Mouse (Mus musculus) Patski (cell line): Measurements from ENCODE around the gene Chn1. TPM values are rescaled to one million over a fixed set of nuclear protein-coding genes. Genes with fewer than 3 reads are reported as not detected.

Experiments
- ATAC-seq: fragments of 100-300 bp; one replicate; pipeline ENCODE4 v1.8.0; 2021
- CTCF ChIA-PET: fragments of 350-600 bp; sonication (Branson Sonifier 250); formaldehyde crosslinking; loops from one replicate; lab custom pipeline; 2022; ENCODE audit warnings: inconsistent platforms; lab: Charles Lee
- POLR2A ChIA-PET: fragments of 350-600 bp; sonication (Branson Sonifier 250); formaldehyde crosslinking; loops from one replicate; lab custom pipeline; 2022; ENCODE audit warnings: antibody characterized with exemption, inconsistent platforms; lab: Charles Lee
- DNase-seq: peaks from one replicate; pipeline ENCODE4 v3.0.0-alpha.2; 2011; ENCODE audit warnings: low read depth, low spot score
- H3K27me3 ChIP-seq: fragments of 371-371 bp; one replicate; pipeline ENCODE4 v1.5.1; 2021
- CTCF ChIP-seq: fragments of 100-300 bp; IDR thresholded peaks from one replicate; pipeline ENCODE4 v1.5.1; 2021
- in situ Hi-C: fragments of 300-500 bp; cut with MboI; formaldehyde crosslinking; loops from 3 replicates; pipeline ENCODE4 v1.11.1; 2018; ENCODE audit warnings: low pct_unique_long_range_greater_than_20kb, mixed read lengths
- polyA plus RNA-seq: library from polyadenylated mRNA; unstranded; gene quantifications from one replicate; pipeline ENCODE4 v1.2.3, GENCODE M21; 2021

The Chn1 gene
- polyA plus RNA-seq, 1 experiment from 2014 or later, result 14.5 TPM

DNA sequence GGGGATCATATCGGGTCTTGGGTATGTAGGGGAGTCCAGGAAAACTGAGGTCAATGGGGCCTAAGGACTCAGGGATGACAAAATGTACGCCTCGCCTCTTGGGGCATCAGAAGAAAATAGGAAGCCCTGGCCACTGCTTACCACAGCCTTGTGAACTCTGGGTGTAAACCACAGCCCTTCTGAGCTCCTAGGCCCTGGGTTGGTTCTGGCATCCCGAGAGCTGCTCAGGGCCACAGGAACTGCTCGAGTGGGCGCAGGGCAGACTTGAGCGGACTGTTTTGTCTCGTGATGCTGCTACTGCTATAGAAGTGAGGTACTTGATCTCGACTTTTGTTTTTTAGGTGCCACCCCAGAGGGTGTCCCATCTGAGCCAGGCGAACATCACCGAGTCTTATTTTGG lies 177.4 kb downstream of the Chn1 start:
- DNase-seq (no peak), ATAC-seq (no peak)
- ChIA-PET POLR2A (no interaction called here), CTCF (interaction anchor here (1.1 kb wide), 1 partner anchor 15 kb away, joined by 3 read pairs; no protein-coding TSS in a partner anchor)
- no peak for TF ChIP-seq CTCF
- no peaks in the 10 kb centered on the region for H3K27me3 ChIP-seq
- in situ Hi-C loops, result no loop called here

DNA sequence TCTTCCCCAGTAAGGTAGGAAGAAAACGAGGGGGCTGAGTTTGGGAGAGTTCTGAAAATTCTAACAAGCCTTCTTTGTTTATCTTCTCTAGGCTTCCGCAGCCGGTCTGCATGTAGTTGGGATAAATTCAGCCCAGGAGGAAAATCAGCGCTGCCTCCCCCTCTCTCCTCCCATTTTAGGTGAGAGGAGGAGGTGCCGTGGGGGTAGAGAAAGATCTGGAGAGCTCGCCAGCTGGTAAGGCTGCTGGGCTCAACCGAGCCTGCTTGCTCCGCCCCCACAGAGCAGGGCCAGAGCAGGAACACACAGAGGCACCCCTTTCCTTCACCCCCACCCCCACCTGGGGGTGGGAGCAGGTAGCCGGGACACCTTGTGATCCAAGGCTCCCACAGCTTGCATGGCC lies 178.4 kb downstream of the Chn1 start:
- ATAC-seq, result no peak
- no peak for DNase-seq
- CTCF ChIA-PET, result interaction anchor here (1.1 kb wide), 1 partner anchor 14 kb away, joined by 3 read pairs; no protein-coding TSS in a partner anchor
- POLR2A ChIA-PET, result no interaction called here
- no peaks in the 10 kb centered on the region for H3K27me3 ChIP-seq
- in situ Hi-C loops, result no loop called here
- TF ChIP-seq CTCF, result no peak

DNA sequence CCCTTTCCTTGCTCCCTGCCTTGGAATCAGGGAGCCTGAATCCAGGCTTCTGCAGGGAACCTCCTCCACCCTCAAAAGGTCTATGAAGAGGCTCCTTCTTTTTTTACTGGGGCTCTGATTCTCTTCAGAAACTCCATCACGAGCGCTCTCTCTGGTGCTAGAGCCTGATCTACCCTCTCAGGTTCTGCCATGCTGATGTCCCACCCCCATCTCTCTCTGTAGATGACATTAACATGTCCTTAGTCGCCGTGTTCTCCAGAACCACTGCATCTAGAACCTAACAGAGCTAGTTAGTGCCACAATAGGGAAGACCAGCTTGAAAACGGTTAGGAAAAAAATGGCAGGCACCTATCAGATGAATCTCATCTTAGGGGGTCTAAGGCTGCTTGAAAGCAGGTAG lies 178.8 kb downstream of the Chn1 start:
- no peak for ATAC-seq
- in situ Hi-C loops, result no loop called here
- no peak for TF ChIP-seq CTCF
- H3K27me3 ChIP-seq, result no peaks in the 10 kb centered on the region
- no peak for DNase-seq
- ChIA-PET CTCF (no interaction called here), POLR2A (no interaction called here)

DNA sequence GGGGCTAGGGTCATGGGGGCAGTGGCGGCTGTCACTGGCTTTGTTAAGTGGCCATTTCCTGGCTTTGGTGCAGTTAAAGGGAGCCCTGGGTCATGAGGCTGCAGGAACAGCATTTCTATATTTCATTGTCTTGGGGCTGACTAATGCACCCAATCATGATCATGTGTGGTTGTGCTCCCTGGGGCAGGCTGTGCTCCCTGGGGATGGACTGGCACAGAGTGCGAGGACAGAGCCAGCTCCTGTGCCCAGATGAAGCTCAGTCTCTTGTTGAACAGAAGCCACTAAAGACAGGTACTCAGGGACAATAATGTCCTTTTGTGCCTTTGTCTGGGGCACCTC lies 182.1 kb downstream of the Chn1 start:
- ChIA-PET POLR2A (no interaction called here), CTCF (interaction anchor here (1.0 to 1.5 kb wide), 3 partner anchors 10 to 153 kb away, joined by 3 to 5 read pairs (median 3); no protein-coding TSS in a partner anchor)
- no peak for ATAC-seq
- no peak for DNase-seq
- no peaks in the 10 kb centered on the region for H3K27me3 ChIP-seq
- no peak for TF ChIP-seq CTCF
- in situ Hi-C loops, result no loop called here

DNA sequence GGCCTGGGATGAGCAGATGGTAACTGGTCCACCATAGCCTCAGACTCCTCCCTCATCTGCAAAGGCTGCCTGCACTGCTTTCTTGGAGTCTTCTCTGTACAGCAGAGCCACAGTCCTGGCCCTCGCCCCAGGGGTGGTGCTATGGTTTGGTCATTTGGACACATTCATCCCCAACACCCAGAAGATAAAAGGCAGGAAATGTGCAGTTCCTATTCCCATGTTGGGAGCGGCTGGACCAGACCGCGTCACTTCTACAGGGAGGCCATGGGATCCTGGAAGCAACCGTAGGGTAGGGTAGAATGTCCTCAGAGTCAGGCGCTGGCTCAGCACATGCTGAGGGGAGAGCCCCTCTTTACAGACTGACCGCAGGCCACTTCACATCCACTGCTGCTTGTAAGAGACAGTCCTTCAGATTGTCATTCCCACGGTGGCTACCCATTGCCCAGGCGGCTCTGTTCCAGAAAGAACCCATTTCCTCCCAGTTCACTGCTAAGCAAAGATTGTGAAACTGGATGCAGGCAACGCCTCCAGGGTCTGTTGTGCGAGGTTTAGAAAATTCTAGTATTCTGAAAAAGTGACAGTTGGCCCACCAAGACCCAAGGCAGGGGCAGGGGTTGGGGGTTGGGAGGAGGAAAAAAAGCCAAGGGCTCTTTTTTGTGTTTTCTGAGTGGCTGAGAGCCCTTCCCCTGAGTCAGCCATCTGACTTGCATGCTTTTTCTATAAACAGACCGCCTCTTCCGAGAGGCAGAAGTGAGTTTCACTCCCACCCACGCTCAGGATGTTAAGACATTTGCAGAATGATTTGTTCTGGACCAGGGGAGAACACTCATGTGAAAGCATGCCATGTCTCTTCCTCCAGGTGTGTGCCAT lies 182.7 kb downstream of the Chn1 start:
- ATAC-seq (no peak), DNase-seq (no peak)
- CTCF ChIA-PET, result interaction anchor here (1.5 to 1.8 kb wide), 2 partner anchors 10 to 154 kb away, joined by 5 to 6 read pairs; no protein-coding TSS in a partner anchor
- no peak for TF ChIP-seq CTCF
- POLR2A ChIA-PET, result no interaction called here
- in situ Hi-C loops, result no loop called here
- no peaks in the 10 kb centered on the region for H3K27me3 ChIP-seq

DNA sequence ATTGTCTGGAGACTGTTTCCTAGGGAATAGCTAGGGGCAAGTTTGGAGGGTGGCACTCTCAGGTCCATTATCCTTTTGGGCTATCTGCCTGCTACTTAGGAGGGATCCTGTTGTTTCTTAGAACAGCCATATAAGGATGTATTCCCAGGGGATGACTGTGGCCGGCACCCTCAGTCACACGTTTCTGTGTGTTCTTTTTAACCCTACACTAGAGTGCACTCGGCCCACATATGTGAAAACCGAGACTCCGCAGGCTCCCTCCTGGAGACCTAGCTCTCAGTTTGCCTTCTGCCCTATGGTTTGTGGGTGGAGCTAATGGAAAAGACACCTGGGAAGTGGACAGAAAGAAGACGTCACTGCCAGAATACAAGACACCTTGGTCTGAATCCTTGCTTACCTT lies 183.9 kb downstream of the Chn1 start:
- ChIA-PET CTCF (interaction anchor here (0.6 to 2.0 kb wide), 7 partner anchors 9 to 155 kb away, joined by 3 to 6 read pairs (median 4); no protein-coding TSS in a partner anchor), POLR2A (no interaction called here)
- no peaks in the 10 kb centered on the region for H3K27me3 ChIP-seq
- in situ Hi-C loops, result no loop called here
- ATAC-seq (no peak), DNase-seq (no peak)
- no peak for TF ChIP-seq CTCF

DNA sequence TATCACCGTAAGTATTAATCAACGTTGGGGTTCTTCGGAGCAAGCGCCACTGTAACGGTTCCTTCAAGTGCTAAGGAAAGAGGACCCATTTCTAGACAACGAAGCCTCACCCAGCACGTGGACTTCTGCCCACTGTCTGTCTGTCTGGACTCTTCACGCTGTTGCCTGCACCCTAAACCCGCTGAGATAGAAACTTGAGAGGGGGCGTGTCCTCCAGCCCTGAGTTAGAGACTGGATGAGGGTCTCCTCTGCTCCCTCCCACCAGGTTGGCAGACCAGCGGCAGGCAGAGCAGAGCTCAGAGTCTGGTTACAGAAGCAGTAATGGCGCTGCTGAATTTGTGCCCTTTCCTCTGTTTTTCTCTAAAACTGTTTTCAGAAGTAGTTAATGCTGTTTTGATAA lies 185.0 kb downstream of the Chn1 start:
- POLR2A ChIA-PET, result no interaction called here
- CTCF ChIA-PET, result interaction anchor here (1.2 to 2.0 kb wide), 3 partner anchors 10 to 153 kb away, joined by 3 to 4 read pairs (median 4); no protein-coding TSS in a partner anchor
- ATAC-seq (no peak), DNase-seq (no peak)
- no peak for TF ChIP-seq CTCF
- no peaks in the 10 kb centered on the region for H3K27me3 ChIP-seq
- in situ Hi-C loops, result no loop called here

DNA sequence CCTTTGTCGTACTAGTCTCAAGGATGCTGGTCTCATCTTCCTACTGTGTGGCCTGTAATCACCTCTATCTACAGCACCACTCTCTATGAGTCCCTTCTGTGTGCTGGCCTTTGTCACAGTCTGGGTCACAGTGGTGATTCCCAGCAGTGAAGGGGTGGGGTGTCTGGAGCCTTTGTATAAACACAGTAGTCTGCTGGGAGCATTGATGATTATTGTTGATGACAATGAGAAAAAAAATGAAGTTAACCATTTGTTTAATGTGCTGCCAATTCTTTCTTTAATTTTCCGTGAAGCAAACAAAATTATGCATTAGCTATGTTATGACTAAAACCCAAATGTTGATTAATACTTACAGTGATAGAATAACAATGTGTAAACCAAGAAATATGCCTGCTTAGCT lies 186.2 kb downstream of the Chn1 start:
- no peaks in the 10 kb centered on the region for H3K27me3 ChIP-seq
- DNase-seq, result no peak
- ATAC-seq, result no peak
- TF ChIP-seq CTCF, result no peak
- in situ Hi-C loops, result no loop called here
- ChIA-PET CTCF (interaction anchor here (2.0 kb wide), 1 partner anchor 11 kb away, joined by 4 read pairs; no protein-coding TSS in a partner anchor), POLR2A (no interaction called here)

DNA sequence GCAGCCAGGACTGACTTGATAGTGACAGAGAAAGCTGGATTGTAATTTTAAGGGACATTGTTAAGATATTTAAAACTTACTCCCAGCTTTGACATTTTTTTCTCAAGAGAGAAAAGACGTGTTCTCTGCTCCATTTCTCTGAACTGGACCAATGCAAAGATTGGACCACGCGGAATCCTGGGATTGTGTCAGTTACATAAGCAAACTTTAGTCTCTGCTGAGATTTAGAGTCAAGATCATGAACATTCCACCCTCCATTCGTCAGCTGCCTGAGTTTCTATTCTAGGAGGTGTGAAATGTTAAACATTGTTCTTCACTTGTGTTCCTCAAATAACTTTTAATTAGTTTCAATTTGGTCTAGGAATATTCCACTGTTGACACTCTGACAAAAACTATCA lies 188.0 kb downstream of the Chn1 start:
- POLR2A ChIA-PET, result no interaction called here
- H3K27me3 ChIP-seq, result no peaks in the 10 kb centered on the region
- no peak for DNase-seq
- in situ Hi-C loops, result no loop called here
- no peak for TF ChIP-seq CTCF
- CTCF ChIA-PET, result interaction anchor here (1.3 kb wide), 1 partner anchor 158 kb away, joined by 3 read pairs; no protein-coding TSS in a partner anchor
- ATAC-seq, result no peak

DNA sequence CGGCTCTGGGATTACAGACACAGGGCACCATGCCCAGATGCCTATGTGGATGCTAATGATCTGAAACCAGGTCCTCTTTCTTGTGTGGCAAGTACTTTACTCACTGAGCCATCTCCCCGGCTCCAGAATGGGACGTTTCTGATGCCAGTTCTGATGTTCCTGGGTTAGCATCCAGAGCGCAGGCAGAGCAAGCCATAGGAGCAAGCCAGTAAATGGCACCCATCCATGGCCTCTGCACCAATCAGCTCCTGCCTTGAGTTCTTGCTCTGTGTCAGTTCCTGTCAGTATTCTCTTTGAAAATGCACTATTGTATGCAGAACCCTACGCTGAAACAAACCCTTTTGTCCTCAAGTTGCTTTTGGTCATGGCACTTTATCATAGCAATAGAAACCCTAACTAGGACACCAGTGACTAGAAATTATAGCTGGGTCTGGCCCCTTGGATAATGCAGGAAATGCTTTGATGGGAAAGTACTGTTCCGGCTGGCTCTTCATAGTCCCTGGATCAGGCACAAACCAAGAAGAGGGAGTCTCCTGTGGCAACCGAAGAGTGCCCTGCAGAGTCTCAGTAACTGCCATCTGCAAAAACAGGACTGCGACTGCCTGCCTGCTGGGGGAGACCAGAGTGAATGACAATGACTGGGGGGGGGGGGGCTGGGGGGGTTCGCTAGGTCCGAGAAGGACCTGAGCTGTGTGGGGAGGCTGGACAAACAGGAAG lies 188.6 kb downstream of the Chn1 start:
- POLR2A ChIA-PET, result no interaction called here
- CTCF ChIA-PET, result interaction anchor here (1.3 kb wide), 1 partner anchor 159 kb away, joined by 3 read pairs; no protein-coding TSS in a partner anchor
- ATAC-seq (no peak), DNase-seq (no peak)
- in situ Hi-C loops, result no loop called here
- no peak for TF ChIP-seq CTCF
- no peaks in the 10 kb centered on the region for H3K27me3 ChIP-seq
